7 mouse cellular contexts compared by ENCODE assay signal in the genomic region with DNA sequence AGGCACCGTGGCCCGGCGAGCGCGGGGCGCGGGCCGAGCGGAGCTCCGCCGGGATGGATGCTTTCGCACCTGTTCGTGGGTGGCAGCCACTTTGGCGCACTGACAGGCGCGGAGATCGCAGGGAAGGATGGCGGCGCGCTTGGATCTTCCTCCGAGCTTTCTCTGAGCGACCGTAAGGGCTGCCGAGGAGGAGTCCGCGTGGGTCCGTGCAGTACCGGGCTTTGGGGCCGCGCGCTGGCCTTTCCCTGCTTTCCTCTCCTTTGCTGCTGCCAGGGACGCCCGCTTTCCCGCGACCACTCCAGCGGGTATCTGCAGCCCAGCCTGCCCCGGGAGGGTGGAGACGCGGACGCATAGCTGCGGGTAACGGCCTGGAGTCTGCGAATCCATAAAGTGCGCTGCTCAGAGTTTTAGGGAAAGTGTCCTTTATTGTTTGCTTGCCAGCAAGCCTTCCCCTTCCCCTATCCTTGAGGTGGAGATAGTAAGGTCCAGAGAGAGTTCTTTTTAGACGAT. TPM values are rescaled to one million over a fixed set of nuclear protein-coding genes. Genes with fewer than 3 reads are reported as not detected.
DNase-seq lines count a peak whose midpoint lies in the region; ATAC-seq and TF ChIP-seq lines count a peak whose summit lies in the region.

No protein-coding gene starts in this region.

- no peak for TF ChIP-seq CTCF in lung, embryonic 14.5 days (IDR thresholded peaks at IDR 0.05; ENCODE audit: low read depth)
- no peak for TF ChIP-seq CTCF in brain, embryonic 14.5 days (IDR thresholded peaks at IDR 0.05; ENCODE audit: borderline replicate concordance, extremely low read depth, insufficient read depth, insufficient read length)

- peak; percentile 67 for ATAC-seq in lung, embryonic 14.5 days (ENCODE audit: insufficient read depth)
- peak; percentile 73 for ATAC-seq in forebrain, embryonic 15.5 days (replicated peaks)
- ATAC-seq in liver, embryonic 13.5 days (ENCODE audit: low read depth) = peak; percentile 42
- peak; percentile 53 for ATAC-seq in stomach, embryonic 14.5 days (ENCODE audit: insufficient number of reproducible peaks, insufficient read depth, low FRiP score, low read depth)

- H3K27ac ChIP-seq in lung, embryonic 14.5 days (ENCODE audit: low read depth) = peak overlapping the region; percentile 90
- peak overlapping the region; percentile 93 for H3K27ac ChIP-seq in forebrain, embryonic 15.5 days (replicated peaks)
- H3K27ac ChIP-seq in liver, embryonic 13.5 days = peak overlapping the region; percentile 66
- H3K27ac ChIP-seq in stomach, embryonic 14.5 days (ENCODE audit: low read length) = peak overlapping the region; percentile 75

- H3K9ac ChIP-seq in lung, embryonic 14.5 days = peak overlapping the region; percentile 73
- H3K9ac ChIP-seq in forebrain, embryonic 15.5 days (replicated peaks) = peak overlapping the region; percentile 79
- H3K9ac ChIP-seq in liver, embryonic 13.5 days = peak overlapping the region; percentile 76
- H3K9ac ChIP-seq in stomach, embryonic 14.5 days (replicated peaks; ENCODE audit: low read depth, low read length) = peak overlapping the region; percentile 71

- peak; percentile 48 for DNase-seq in lung, embryonic 14.5 days
- DNase-seq in lung, postnatal 14 days = no peak
- DNase-seq in brain, embryonic 14.5 days (ENCODE audit: low read depth) = peak; percentile 59
- DNase-seq in liver, embryonic 13.5 days = no peak
- no peak for DNase-seq in layer of hippocampus, adult 18-20 months (ENCODE audit: low spot score in 2 of 2)

- no peaks in the 10 kb centered on the region for H3K9me3 ChIP-seq in lung, embryonic 14.5 days (ENCODE audit: low read depth, low read length)
- no peaks in the 10 kb centered on the region for H3K9me3 ChIP-seq in forebrain, embryonic 15.5 days
- H3K9me3 ChIP-seq in liver, embryonic 13.5 days (replicated peaks) = no peaks in the 10 kb centered on the region
- H3K9me3 ChIP-seq in stomach, embryonic 14.5 days (ENCODE audit: control insufficient read depth, low read depth, low read length) = no peaks in the 10 kb centered on the region

- under 1% methylated on average over 45 of the region's 45 CpGs for WGBS in lung, embryonic 14.5 days
- WGBS in forebrain, embryonic 15.5 days = under 1% methylated on average over 44 of the region's 45 CpGs
- under 1% methylated on average over 45 of the region's 45 CpGs for WGBS in liver, embryonic 13.5 days (ENCODE audit: insufficient replicate concordance)
- under 1% methylated on average over 41 of the region's 45 CpGs for WGBS in stomach, embryonic 14.5 days

- H3K27me3 ChIP-seq in lung, embryonic 14.5 days (ENCODE audit: insufficient read depth, low read length) = no peaks in the 10 kb centered on the region
- no peaks in the 10 kb centered on the region for H3K27me3 ChIP-seq in forebrain, embryonic 15.5 days
- no peaks in the 10 kb centered on the region for H3K27me3 ChIP-seq in liver, embryonic 13.5 days
- H3K27me3 ChIP-seq in stomach, embryonic 14.5 days (ENCODE audit: control insufficient read depth, insufficient read depth, low read length) = no peaks in the 10 kb centered on the region

- no peaks in the 10 kb centered on the region for H3K36me3 ChIP-seq in lung, embryonic 14.5 days (ENCODE audit: insufficient read depth)
- no peaks in the 10 kb centered on the region for H3K36me3 ChIP-seq in forebrain, embryonic 15.5 days
- no peaks in the 10 kb centered on the region for H3K36me3 ChIP-seq in liver, embryonic 13.5 days
- no peaks in the 10 kb centered on the region for H3K36me3 ChIP-seq in stomach, embryonic 14.5 days (ENCODE audit: control insufficient read depth, insufficient read depth, low read length)

- no peaks in the 10 kb centered on the region for H3K4me1 ChIP-seq in lung, embryonic 14.5 days (ENCODE audit: insufficient read depth)
- H3K4me1 ChIP-seq in forebrain, embryonic 15.5 days = peaks cover 21% of the 10 kb centered on the region
- peaks cover 52% of the 10 kb centered on the region for H3K4me1 ChIP-seq in liver, embryonic 13.5 days (replicated peaks)
- H3K4me1 ChIP-seq in stomach, embryonic 14.5 days (ENCODE audit: control insufficient read depth, insufficient read depth, low read length) = peaks cover 6% of the 10 kb centered on the region; the same call in 1 of the 2 replicates

- peak overlapping the region; percentile 90 for H3K4me3 ChIP-seq in lung, embryonic 14.5 days (ENCODE audit: low read depth, low read length)
- peak overlapping the region; percentile 81 for H3K4me3 ChIP-seq in forebrain, embryonic 15.5 days
- H3K4me3 ChIP-seq in liver, embryonic 13.5 days (replicated peaks) = peak overlapping the region; percentile 77
- peak overlapping the region; percentile 92 for H3K4me3 ChIP-seq in stomach, embryonic 14.5 days (ENCODE audit: low read depth, low read length)

- TF ChIP-seq POLR2A in brain, embryonic 14.5 days (IDR thresholded peaks at IDR 0.05; ENCODE audit: borderline replicate concordance, extremely low read depth, insufficient read depth, insufficient read length, poor library complexity, severe bottlenecking) = no peak

- peak overlapping the region; percentile 83 for H3K4me2 ChIP-seq in lung, embryonic 14.5 days
- H3K4me2 ChIP-seq in forebrain, embryonic 15.5 days (replicated peaks) = peak overlapping the region; percentile 73
- H3K4me2 ChIP-seq in liver, embryonic 13.5 days = peak overlapping the region; percentile 99
- peak overlapping the region; percentile 88 for H3K4me2 ChIP-seq in stomach, embryonic 14.5 days (replicated peaks; ENCODE audit: low read depth, low read length)

RNA-seq across cellular contexts. Expression of gene Elovl5, which starts 0.5 kb away (rescaled TPM):
- 76.7 and 87.7 TPM in 2 replicates for polyA plus RNA-seq in lung, embryonic 14.5 days (2014; fragmentation: Nextera tagmentation; extraction: Ambion mirVana)
- 60.7 and 61.5 TPM in 2 replicates for polyA plus RNA-seq in brain, embryonic 14.5 days (2012; rRNA removed)
- polyA plus RNA-seq in forebrain, embryonic 15.5 days (2015; fragmentation: Nextera tagmentation; extraction: Ambion mirVana) = 60.4 and 66.3 TPM in 2 replicates
- 21.2 and 25.7 TPM in 2 replicates for polyA plus RNA-seq in liver, embryonic 13.5 days (2015; fragmentation: Nextera tagmentation; extraction: Ambion mirVana)
- 85.4 and 89.1 TPM in 2 replicates for polyA plus RNA-seq in stomach, embryonic 14.5 days (2014; fragmentation: Nextera tagmentation; extraction: Ambion mirVana)
- 10 to 100 TPM; 70.4 to 73.1 TPM for total RNA-seq in layer of hippocampus, adult 18-20 months (2021)

Comparison
In these comparisons a context has a peak if more than half of its experiments do, and no peak if none do; other contexts are left out.
1. DNase-seq: peak in lung, embryonic 14.5 days (single experiment) and brain, embryonic 14.5 days (single experiment); none in lung, postnatal 14 days (single experiment), liver, embryonic 13.5 days (single experiment) and layer of hippocampus, adult 18-20 months (0 of 2).
2. Peak in every context shown above with its lines, with median percentiles within 50 percentile points of each other: ATAC-seq, H3K27ac ChIP-seq, H3K4me2 ChIP-seq, H3K4me3 ChIP-seq and H3K9ac ChIP-seq.